ENCODE assay signal across 21 mouse cellular contexts in genomic region chr8:70397611-70398563, GRCm38 (mm10). TPM values are rescaled to one million over a fixed set of nuclear protein-coding genes. Genes with fewer than 3 reads are reported as not detected.
DNase-seq lines count a peak whose midpoint lies in the region; ATAC-seq and TF ChIP-seq lines count a peak whose summit lies in the region.
"Had no signal": no experiment of that assay in that cellular context is flagged by ENCODE, and none has a peak within 500 bp of the region (broad histone marks: within the 10 kb centered on the region; RNA-seq: fewer than 3 reads in every experiment).

No protein-coding gene starts in this region.

- no peak for DNase-seq in hindbrain, postnatal 0 days (ENCODE audit: low spot score)
- no peak for DNase-seq in hindbrain, embryonic 11.5 days (ENCODE audit: low spot score)
- peak; percentile 21 to 28 for DNase-seq in thymus, postnatal 10 days (ENCODE audit: low spot score in 2 of 2)
- no peak for DNase-seq in thymus, adult 2 months
- peak; percentile 92 to 94 for DNase-seq in cerebellum, adult 2 months
- DNase-seq in cerebellum, postnatal 36 days, result peak; percentile 90 to 93
- no peak for DNase-seq in retina, postnatal 1 day
- DNase-seq: adrenal gland, postnatal 25 days; B cell, adult 2 months; kidney, adult 2 months; kidney, postnatal 14 days; right cerebral cortex, adult 18-20 months had no signal

- no peaks in the 10 kb centered on the region for H3K9me3 ChIP-seq in hindbrain, postnatal 0 days (ENCODE audit: low read length)
- H3K9me3 ChIP-seq in hindbrain, embryonic 11.5 days (ENCODE audit: control insufficient read depth, low read length), result no peaks in the 10 kb centered on the region
- H3K9me3 ChIP-seq: embryonic facial prominence, embryonic 12.5 days; limb, embryonic 15.5 days; liver, embryonic 15.5 days; midbrain, embryonic 13.5 days; neural tube, embryonic 12.5 days had no signal

- H3K27ac ChIP-seq in hindbrain, postnatal 0 days, result peak overlapping the region; percentile 54; the same call in 1 of the 2 replicates
- H3K27ac ChIP-seq in hindbrain, embryonic 11.5 days (ENCODE audit: low read depth, low read length), result no peak overlapping the region
- H3K27ac ChIP-seq in thymus, adult 2 months (ENCODE audit: control insufficient read depth, insufficient read depth, low read length), result no peak overlapping the region
- H3K27ac ChIP-seq in cerebellum, adult 2 months (ENCODE audit: insufficient read depth, low read length), result peak overlapping the region; percentile 94
- H3K27ac ChIP-seq: embryonic facial prominence, embryonic 12.5 days; hindbrain, embryonic 14.5 days; limb, embryonic 15.5 days; liver, embryonic 15.5 days; midbrain, embryonic 13.5 days; neural tube, embryonic 12.5 days; stomach, postnatal 0 days had no signal

- peaks cover 9% of the 10 kb centered on the region; the same call in 1 of the 2 replicates for H3K36me3 ChIP-seq in hindbrain, postnatal 0 days (ENCODE audit: insufficient read depth, low read length)
- H3K36me3 ChIP-seq in hindbrain, embryonic 11.5 days (ENCODE audit: control insufficient read depth, insufficient read depth, low read length), result no peaks in the 10 kb centered on the region; the same call in 1 of the 2 replicates
- no peaks in the 10 kb centered on the region for H3K36me3 ChIP-seq in thymus, adult 2 months (ENCODE audit: control insufficient read depth, insufficient read depth, low read length)
- H3K36me3 ChIP-seq: liver, embryonic 15.5 days had no signal

- TF ChIP-seq POLR2A in thymus, adult 2 months (IDR thresholded peaks at IDR 0.05; ENCODE audit: control insufficient read depth, extremely low read depth, insufficient read depth, low read length, poor library complexity), result no peak
- TF ChIP-seq POLR2A in cerebellum, adult 2 months (IDR thresholded peaks at IDR 0.05; ENCODE audit: borderline replicate concordance, insufficient read depth, low read length), result no peak; the same call in 1 of the 2 replicates

- H3K27me3 ChIP-seq in hindbrain, postnatal 0 days (ENCODE audit: insufficient read depth, low read length), result no peaks in the 10 kb centered on the region
- no peaks in the 10 kb centered on the region for H3K27me3 ChIP-seq in hindbrain, embryonic 11.5 days (ENCODE audit: control insufficient read depth, insufficient read depth, low read length)
- H3K27me3 ChIP-seq in thymus, adult 2 months (ENCODE audit: control insufficient read depth, insufficient read depth, low read length), result no peaks in the 10 kb centered on the region
- no peaks in the 10 kb centered on the region for H3K27me3 ChIP-seq in cerebellum, adult 2 months (ENCODE audit: control insufficient read depth, insufficient read depth, low read length)
- H3K27me3 ChIP-seq: embryonic facial prominence, embryonic 12.5 days; limb, embryonic 15.5 days; liver, embryonic 15.5 days; midbrain, embryonic 13.5 days; neural tube, embryonic 12.5 days had no signal

- no peak overlapping the region for H3K4me3 ChIP-seq in hindbrain, postnatal 0 days (ENCODE audit: low read length)
- no peak overlapping the region for H3K4me3 ChIP-seq in hindbrain, embryonic 11.5 days (ENCODE audit: low read depth, low read length)
- H3K4me3 ChIP-seq in thymus, adult 2 months (ENCODE audit: control insufficient read depth, insufficient read depth, low read length), result no peak overlapping the region
- no peak overlapping the region for H3K4me3 ChIP-seq in cerebellum, adult 2 months (replicated peaks; ENCODE audit: insufficient read depth, low read depth, low read length)
- H3K4me3 ChIP-seq: embryonic facial prominence, embryonic 12.5 days; erythroblast, embryonic 14.5 days; limb, embryonic 15.5 days; liver, embryonic 15.5 days; midbrain, embryonic 13.5 days; neural tube, embryonic 12.5 days had no signal

- H3K4me1 ChIP-seq in hindbrain, postnatal 0 days (ENCODE audit: insufficient read depth, low read length), result no peaks in the 10 kb centered on the region
- H3K4me1 ChIP-seq in hindbrain, embryonic 11.5 days (replicated peaks; ENCODE audit: control insufficient read depth, insufficient read depth, low read length), result no peaks in the 10 kb centered on the region
- H3K4me1 ChIP-seq in thymus, adult 2 months (replicated peaks; ENCODE audit: control insufficient read depth, insufficient read depth, low read length), result peaks cover 10% of the 10 kb centered on the region; the same call in 1 of the 2 replicates
- H3K4me1 ChIP-seq in cerebellum, adult 2 months (ENCODE audit: control insufficient read depth, insufficient read depth, low read length), result peaks cover 69% of the 10 kb centered on the region
- H3K4me1 ChIP-seq: embryonic facial prominence, embryonic 12.5 days; liver, embryonic 15.5 days; midbrain, embryonic 13.5 days; neural tube, embryonic 12.5 days had no signal

- 0 out of 2 replicates have a peak, but pooled peaks have one; percentile 3 for ATAC-seq in hindbrain, postnatal 0 days
- ATAC-seq in hindbrain, embryonic 11.5 days (ENCODE audit: low FRiP score), result no peak
- ATAC-seq: forebrain, embryonic 14.5 days; midbrain, embryonic 13.5 days had no signal

- WGBS in hindbrain, postnatal 0 days, result 73% methylated on average over 16 of the region's 16 CpGs
- 87% methylated on average over 16 of the region's 16 CpGs for WGBS in hindbrain, embryonic 11.5 days
- 82% methylated on average over 16 of the region's 16 CpGs for WGBS in thymus, adult 2 months
- WGBS in cerebellum, adult 2 months, result 31% methylated on average over 16 of the region's 16 CpGs

- no peak for TF ChIP-seq CTCF in hindbrain, postnatal 0 days (IDR thresholded peaks at IDR 0.05; ENCODE audit: low read depth)
- TF ChIP-seq CTCF in thymus, adult 2 months (IDR thresholded peaks at IDR 0.05; ENCODE audit: borderline replicate concordance, control insufficient read depth, extremely low read depth, insufficient read depth, low read length, poor library complexity), result no peak
- TF ChIP-seq CTCF in cerebellum, adult 2 months (IDR thresholded peaks at IDR 0.05; ENCODE audit: borderline replicate concordance, insufficient read depth, low read depth, low read length), result no peak

- no peak overlapping the region for H3K4me2 ChIP-seq in hindbrain, postnatal 0 days (ENCODE audit: low read depth, low read length)
- H3K4me2 ChIP-seq in hindbrain, embryonic 11.5 days (replicated peaks; ENCODE audit: low read depth, low read length), result no peak overlapping the region
- H3K4me2 ChIP-seq: embryonic facial prominence, embryonic 12.5 days; hindbrain, embryonic 14.5 days; limb, embryonic 15.5 days; liver, embryonic 15.5 days; midbrain, embryonic 13.5 days; neural tube, embryonic 12.5 days had no signal

- no peak overlapping the region for H3K9ac ChIP-seq in hindbrain, postnatal 0 days (replicated peaks; ENCODE audit: low read length)
- H3K9ac ChIP-seq in hindbrain, embryonic 11.5 days (ENCODE audit: low read depth, low read length), result no peak overlapping the region
- H3K9ac ChIP-seq: embryonic facial prominence, embryonic 12.5 days; hindbrain, embryonic 14.5 days; limb, embryonic 15.5 days; liver, embryonic 15.5 days; midbrain, embryonic 13.5 days; neural tube, embryonic 12.5 days had no signal

RNA-seq across cellular contexts. Expression of gene Comp, which starts 24.5 kb away (rescaled TPM):
- total RNA-seq in hindbrain, postnatal 0 days (2014; rRNA removed), result 0.21 and 0.29 TPM in 2 replicates
- 0.25 and 0.33 TPM in 2 replicates for polyA plus RNA-seq in hindbrain, postnatal 0 days (2015; fragmentation: Nextera tagmentation; extraction: Ambion mirVana)
- polyA plus RNA-seq in hindbrain, embryonic 11.5 days (2014; fragmentation: Nextera tagmentation; extraction: Ambion mirVana), result 0.08 and 0.11 TPM in 2 replicates
- 4.1 and 4.7 TPM in 2 replicates for polyA plus RNA-seq in thymus, adult 2 months (2012; rRNA removed)
- polyA plus RNA-seq in cerebellum, adult 2 months (2012; rRNA removed), result 2.2 and 3.1 TPM in 2 replicates
- polyA plus RNA-seq: erythroblast, embryonic 14.5 days; forebrain, embryonic 14.5 days had no signal

RNA-seq across cellular contexts. Expression of gene Crtc1, which starts 41.5 kb away (rescaled TPM):
- 51.8 and 54.0 TPM in 2 replicates for total RNA-seq in hindbrain, postnatal 0 days (2014; rRNA removed)
- polyA plus RNA-seq in hindbrain, postnatal 0 days (2015; fragmentation: Nextera tagmentation; extraction: Ambion mirVana), result 31.5 and 39.3 TPM in 2 replicates
- 13.6 and 14.2 TPM in 2 replicates for polyA plus RNA-seq in hindbrain, embryonic 11.5 days (2014; fragmentation: Nextera tagmentation; extraction: Ambion mirVana)
- 43.9 and 49.0 TPM in 2 replicates for polyA plus RNA-seq in thymus, adult 2 months (2012; rRNA removed)
- polyA plus RNA-seq in cerebellum, adult 2 months (2012; rRNA removed), result 90.2 and 105 TPM in 2 replicates

RNA-seq across cellular contexts. Expression of gene Upf1, which starts 44.8 kb away (rescaled TPM):
- total RNA-seq in hindbrain, postnatal 0 days (2014; rRNA removed), result 40.4 and 48.4 TPM in 2 replicates
- polyA plus RNA-seq in hindbrain, postnatal 0 days (2015; fragmentation: Nextera tagmentation; extraction: Ambion mirVana), result 8.6 and 10.3 TPM in 2 replicates
- polyA plus RNA-seq in hindbrain, embryonic 11.5 days (2014; fragmentation: Nextera tagmentation; extraction: Ambion mirVana), result 21.4 TPM in 2 replicates
- polyA plus RNA-seq in thymus, adult 2 months (2012; rRNA removed), result 76.0 and 104 TPM in 2 replicates
- 37.9 and 41.3 TPM in 2 replicates for polyA plus RNA-seq in cerebellum, adult 2 months (2012; rRNA removed)

Comparison
In these comparisons a context has a peak if more than half of its experiments do, and no peak if none do; other contexts are left out.
1. DNase-seq: peak in thymus, postnatal 10 days (2 of 2), cerebellum, adult 2 months (2 of 2) and cerebellum, postnatal 36 days (2 of 2); none in hindbrain, postnatal 0 days (single experiment), hindbrain, embryonic 11.5 days (single experiment), thymus, adult 2 months (single experiment) and retina, postnatal 1 day (single experiment).
2. H3K27ac ChIP-seq: peak in hindbrain, postnatal 0 days (single experiment) and cerebellum, adult 2 months (single experiment); none in hindbrain, embryonic 11.5 days (single experiment) and thymus, adult 2 months (single experiment).